In genomic region chrX:53269289-53270062, GRCm38 (mm10) we compare ENCODE assay signal across 8 mouse cellular contexts. TPM values are rescaled to one million over a fixed set of nuclear protein-coding genes. Genes with fewer than 3 reads are reported as not detected.
DNase-seq lines count a peak whose midpoint lies in the region; ATAC-seq and TF ChIP-seq lines count a peak whose summit lies in the region.

Gene Fam122b (minus strand): TSS chrX:53269805.

- peak within 1 kb of the TSS; percentile 79 to 88 for H3K4me3 ChIP-seq in MEL (ENCODE audit: control insufficient read depth in 1 of 2, insufficient read depth in 1 of 2, low read depth in 2 of 2, low read length in 2 of 2)
- peak within 1 kb of the TSS; percentile 89 for H3K4me3 ChIP-seq in cerebellum, adult 2 months (replicated peaks; ENCODE audit: insufficient read depth, low read depth, low read length)
- H3K4me3 ChIP-seq in hindbrain, embryonic 10.5 days: peak within 1 kb of the TSS; percentile 62
- peak within 1 kb of the TSS; percentile 56 for H3K4me3 ChIP-seq in lung, postnatal 0 days (ENCODE audit: low read depth, low read length)

- TF ChIP-seq POLR2A in MEL (IDR thresholded peaks at IDR 0.05; ENCODE audit: control insufficient read depth in 1 of 2, insufficient read depth in 1 of 2, low read depth in 1 of 2, low read length in 2 of 2, poor library complexity in 1 of 2): peak in 1 of 2 experiments; percentile 62; a peak in 2 of 4 replicates
- TF ChIP-seq POLR2A in cerebellum, adult 2 months (IDR thresholded peaks at IDR 0.05; ENCODE audit: borderline replicate concordance, insufficient read depth, low read length): peak; percentile 45; the same call in 1 of the 2 replicates

- peaks cover 0 to 8% of the 10 kb centered on the region in 2 experiments; a peak in 1 of 4 replicates for H3K4me1 ChIP-seq in MEL (ENCODE audit: control insufficient read depth in 1 of 2, insufficient read depth in 2 of 2, low read length in 2 of 2)
- H3K4me1 ChIP-seq in cerebellum, adult 2 months (ENCODE audit: control insufficient read depth, insufficient read depth, low read length): 0 out of 2 replicates have a peak, but pooled peaks cover 4% of the 10 kb centered on the region
- H3K4me1 ChIP-seq in hindbrain, embryonic 10.5 days (replicated peaks): peaks cover 16% of the 10 kb centered on the region
- H3K4me1 ChIP-seq in lung, postnatal 0 days (ENCODE audit: insufficient read depth, low read depth, low read length): no peaks in the 10 kb centered on the region

- peaks cover 4% of the 10 kb centered on the region; the same call in 1 of the 2 replicates for H3K79me2 ChIP-seq in MEL (ENCODE audit: control insufficient read depth, insufficient read depth, low read length, poor library complexity)

- no peaks in the 10 kb centered on the region for H3K9me3 ChIP-seq in MEL (replicated peaks; ENCODE audit: insufficient read depth, low read length)
- no peaks in the 10 kb centered on the region for H3K9me3 ChIP-seq in hindbrain, embryonic 10.5 days
- H3K9me3 ChIP-seq in lung, postnatal 0 days (ENCODE audit: low read length): no peaks in the 10 kb centered on the region

- H3K27ac ChIP-seq in MEL (ENCODE audit: control insufficient read depth, low read depth, low read length): peak within 1 kb of the TSS; percentile 63
- H3K27ac ChIP-seq in cerebellum, adult 2 months (ENCODE audit: insufficient read depth, low read length): no peak within 1 kb of the TSS
- peak within 1 kb of the TSS; percentile 89 for H3K27ac ChIP-seq in hindbrain, embryonic 10.5 days
- H3K27ac ChIP-seq in lung, postnatal 0 days (ENCODE audit: low read length): 0 out of 2 replicates have a peak within 1 kb of the TSS, but pooled peaks have one; percentile 14

- TF ChIP-seq RAD21 in MEL (IDR thresholded peaks at IDR 0.05; ENCODE audit: low read depth, low read length): no peak

- H3K27me3 ChIP-seq in MEL (ENCODE audit: control insufficient read depth in 1 of 2, insufficient read depth in 2 of 2, low read length in 2 of 2): no peaks in the 10 kb centered on the region; a peak in 1 of 4 replicates
- H3K27me3 ChIP-seq in cerebellum, adult 2 months (ENCODE audit: control insufficient read depth, insufficient read depth, low read length): no peaks in the 10 kb centered on the region
- no peaks in the 10 kb centered on the region for H3K27me3 ChIP-seq in hindbrain, embryonic 10.5 days (ENCODE audit: insufficient read depth, poor library complexity, severe bottlenecking)
- H3K27me3 ChIP-seq in lung, postnatal 0 days (replicated peaks; ENCODE audit: insufficient read depth, low read length): no peaks in the 10 kb centered on the region

- no peaks in the 10 kb centered on the region for H3K36me3 ChIP-seq in MEL (ENCODE audit: control insufficient read depth in 1 of 2, insufficient read depth in 2 of 2, low read length in 2 of 2)
- H3K36me3 ChIP-seq in hindbrain, embryonic 10.5 days: no peaks in the 10 kb centered on the region
- no peaks in the 10 kb centered on the region for H3K36me3 ChIP-seq in lung, postnatal 0 days (ENCODE audit: insufficient read depth, low read length)

- TF ChIP-seq CTCF in MEL (IDR thresholded peaks at IDR 0.05 in 2 of 3, conservative IDR thresholded peaks at IDR 0.05 in 1 of 3; ENCODE audit: control insufficient read depth in 1 of 3, insufficient read depth in 1 of 3, low read depth in 2 of 3, low read length in 3 of 3, poor library complexity in 1 of 3, severe bottlenecking in 1 of 3): no peak
- TF ChIP-seq CTCF in cerebellum, adult 2 months (IDR thresholded peaks at IDR 0.05; ENCODE audit: borderline replicate concordance, insufficient read depth, low read depth, low read length): no peak
- no peak for TF ChIP-seq CTCF in lung, postnatal 0 days (IDR thresholded peaks at IDR 0.05)

- H3K9ac ChIP-seq in MEL (ENCODE audit: control insufficient read depth, low read depth, low read length, poor library complexity, severe bottlenecking): peak within 1 kb of the TSS; percentile 96
- H3K9ac ChIP-seq in lung, postnatal 0 days (replicated peaks; ENCODE audit: low read depth): no peak within 1 kb of the TSS

- WGBS in cerebellum, adult 2 months: 9% methylated on average over 40 of the region's 40 CpGs
- 17% methylated on average over 40 of the region's 40 CpGs for WGBS in hindbrain, embryonic 10.5 days
- WGBS in lung, postnatal 0 days: 7% methylated on average over 35 of the region's 40 CpGs

- no peak for TF ChIP-seq EP300 in MEL (IDR thresholded peaks at IDR 0.05; ENCODE audit: low read depth in 1 of 2, low read length in 2 of 2)
- no peak for TF ChIP-seq EP300 in lung, postnatal 0 days (IDR thresholded peaks at IDR 0.05)

- H3K4me2 ChIP-seq in lung, postnatal 0 days (replicated peaks; ENCODE audit: low read depth, low read length): peak within 1 kb of the TSS; percentile 69

- peak; percentile 83 for ATAC-seq in lung, postnatal 0 days

- DNase-seq in MEL (ENCODE audit: low read depth, low spot score): peak; percentile 91
- peak; percentile 89 to 90 for DNase-seq in cerebellum, adult 2 months
- peak; percentile 93 for DNase-seq in forelimb bud, embryonic 11.5 days (ENCODE audit: low read depth, low spot score)
- peak; percentile 88 for DNase-seq in hindbrain, embryonic 10.5 days (ENCODE audit: low spot score)
- DNase-seq in layer of hippocampus, adult 9-11 months: peak; percentile 92
- DNase-seq in lung, postnatal 0 days (ENCODE audit: low spot score): peak; percentile 95
- peak; percentile 77 for DNase-seq in ovary, postnatal 14 days (ENCODE audit: low spot score)
- DNase-seq in thymus, postnatal 14 days: peak; percentile 91

TF ChIP-seq in MEL, 35 proteins besides CTCF, POLR2A, EP300 and RAD21 (continues in another document):
- TF ChIP-seq ETS1 (IDR thresholded peaks at IDR 0.05; ENCODE audit: low read depth, low read length): no peak
- no peak for TF ChIP-seq MAZ (IDR thresholded peaks at IDR 0.05; ENCODE audit: low read depth, low read length)
- TF ChIP-seq POLR2AphosphoS5 (IDR thresholded peaks at IDR 0.05; ENCODE audit: borderline replicate concordance, low read depth, low read length): no peak
- TF ChIP-seq MAFK (IDR thresholded peaks at IDR 0.05; ENCODE audit: borderline replicate concordance, low read depth, low read length): no peak
- TF ChIP-seq MAX (IDR thresholded peaks at IDR 0.05; ENCODE audit: low read length): peak; percentile 31; the same call in 1 of the 2 replicates
- TF ChIP-seq E2F4 (IDR thresholded peaks at IDR 0.05; ENCODE audit: borderline replicate concordance, low read depth, low read length): peak; percentile 67; the same call in 1 of the 2 replicates
- TF ChIP-seq KAT2A (conservative IDR thresholded peaks at IDR 0.05; ENCODE audit: low read depth, low read length): peak; percentile 67; the same call in 1 of the 2 replicates
- peak; percentile 87 for TF ChIP-seq NRF1 (IDR thresholded peaks at IDR 0.05; ENCODE audit: insufficient read depth, low read depth, low read length, poor library complexity, severe bottlenecking)
- no peak for TF ChIP-seq JUND (IDR thresholded peaks at IDR 0.05; ENCODE audit: low read depth, low read length)
- no peak for TF ChIP-seq SMC3 (IDR thresholded peaks at IDR 0.05; ENCODE audit: low read depth, low read length)
- TF ChIP-seq GATA1 (IDR thresholded peaks at IDR 0.05; ENCODE audit: low read depth, low read length): no peak
- no peak for TF ChIP-seq GABPA (IDR thresholded peaks at IDR 0.05; ENCODE audit: low read depth, low read length)
- TF ChIP-seq MYC (IDR thresholded peaks at IDR 0.05; ENCODE audit: low read depth, low read length): 0 out of 2 replicates have a peak, but pooled peaks have one; percentile 14
- no peak; the same call in 1 of the 2 replicates for TF ChIP-seq TBP (IDR thresholded peaks at IDR 0.05; ENCODE audit: low read depth, low read length)
- no peak for TF ChIP-seq UBTF (IDR thresholded peaks at IDR 0.05; ENCODE audit: borderline replicate concordance, insufficient read depth, low read depth, low read length)
- no peak for TF ChIP-seq TCF12 (IDR thresholded peaks at IDR 0.05; ENCODE audit: low read depth, low read length)
- TF ChIP-seq ZC3H11A (IDR thresholded peaks at IDR 0.05; ENCODE audit: low read depth, low read length): no peak
- TF ChIP-seq TAL1 (IDR thresholded peaks at IDR 0.05; ENCODE audit: low read length): no peak
- peak; percentile 60 for TF ChIP-seq NELFE (IDR thresholded peaks at IDR 0.05; ENCODE audit: low read depth, low read length)
- TF ChIP-seq MEF2A (IDR thresholded peaks at IDR 0.05; ENCODE audit: extremely low read depth, insufficient replicate concordance, low read depth, low read length, poor library complexity, severe bottlenecking): no peak
- TF ChIP-seq ZKSCAN1 (IDR thresholded peaks at IDR 0.05; ENCODE audit: low read depth, low read length): no peak
- TF ChIP-seq USF2 (IDR thresholded peaks at IDR 0.05; ENCODE audit: borderline replicate concordance in 1 of 2, insufficient read depth in 1 of 2, low read depth in 1 of 2, low read length in 2 of 2): no peak
- no peak for TF ChIP-seq CHD2 (IDR thresholded peaks at IDR 0.05; ENCODE audit: low read length)
- TF ChIP-seq HCFC1 (IDR thresholded peaks at IDR 0.05; ENCODE audit: low read depth, low read length): peak; percentile 88
- no peak for TF ChIP-seq ZNF384 (IDR thresholded peaks at IDR 0.05; ENCODE audit: low read depth, low read length)
- peak; percentile 97 for TF ChIP-seq ELF1 (IDR thresholded peaks at IDR 0.05; ENCODE audit: low read depth, low read length)
- 0 out of 2 replicates have a peak, but pooled peaks have one; percentile 38 for TF ChIP-seq ZMIZ1 (IDR thresholded peaks at IDR 0.05; ENCODE audit: low read depth, low read length)
- TF ChIP-seq BHLHE40 (IDR thresholded peaks at IDR 0.05; ENCODE audit: borderline replicate concordance, low read depth, low read length): no peak
- TF ChIP-seq RCOR1 (IDR thresholded peaks at IDR 0.05; ENCODE audit: low read depth, low read length): no peak
- TF ChIP-seq POLR2AphosphoS2 (IDR thresholded peaks at IDR 0.05; ENCODE audit: low read length): no peak; the same call in 1 of the 2 replicates
- peak; percentile 83 for TF ChIP-seq SIN3A (IDR thresholded peaks at IDR 0.05; ENCODE audit: low read length)
- no peak for TF ChIP-seq CHD1 (IDR thresholded peaks at IDR 0.05; ENCODE audit: low read depth, low read length)
- peak; percentile 44; the same call in 1 of the 2 replicates for TF ChIP-seq MXI1 (IDR thresholded peaks at IDR 0.05; ENCODE audit: low read depth, low read length)

RNA-seq across cellular contexts. Expression of gene Fam122b, which starts in this region (rescaled TPM):
- 2.2 and 2.6 TPM in 2 replicates for total RNA-seq in MEL (2012; rRNA removed)
- polyA plus RNA-seq in MEL (2012; ENCODE audit: insufficient read depth in 1 of 2, insufficient read length in 2 of 2, low read depth in 1 of 2, low replicate concordance in 2 of 2, missing spikeins in 1 of 2): 1 to 10 TPM in 1 of 2 experiments, not detected in 1; 9.9 TPM
- 5.1 and 5.8 TPM in 2 replicates for polyA plus RNA-seq in cerebellum, adult 2 months (2012; rRNA removed)
- 4.4 and 6.2 TPM in 2 replicates for polyA plus RNA-seq in hindbrain, embryonic 10.5 days (2016; fragmentation: Nextera tagmentation; extraction: Ambion mirVana)
- polyA plus RNA-seq in lung, postnatal 0 days (2015; fragmentation: Nextera tagmentation; extraction: Ambion mirVana): 4.9 and 5.3 TPM in 2 replicates
